Mouse (Mus musculus): ENCODE results near the gene Runx3. TPM values are rescaled to one million over a fixed set of nuclear protein-coding genes. Genes with fewer than 3 reads are reported as not detected.
A peak's percentile ranks its signal among the peaks of the same experiment; 100 is the strongest.
"Not testable (repeated sequence)": the region's sequence is repeated elsewhere in the genome, so short reads cannot be mapped to it uniquely, and the experiment has no call there.

Runx3 gene
- polyA plus RNA-seq, 1 experiment: 8.8 TPM

DNA sequence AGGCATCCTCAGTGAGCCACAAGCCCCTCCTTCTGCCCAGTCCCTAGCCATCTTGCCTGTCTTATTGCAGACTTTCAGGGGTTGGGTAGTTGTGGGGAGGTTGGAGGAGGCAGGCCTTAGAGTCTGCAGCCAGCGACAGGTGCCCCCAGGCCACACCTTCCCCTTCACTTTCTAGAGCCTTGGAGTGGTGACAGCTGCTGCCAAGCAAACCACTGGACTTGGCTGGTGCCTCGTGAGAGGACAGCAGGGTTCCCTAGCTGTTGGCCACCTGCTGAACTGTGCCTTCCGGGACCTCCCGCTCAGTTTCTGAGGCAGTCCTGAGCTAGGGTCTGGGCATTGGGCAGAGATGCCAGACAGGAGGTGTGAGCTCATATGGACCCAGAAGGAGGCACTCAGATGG is 49.0 kb downstream of the Runx3 start:
- Histone ChIP-seq H3K4me3 (ENCODE audit: control insufficient read depth, low read depth, low read length) (no peak overlapping the region), H3K27ac (ENCODE audit: control insufficient read depth, insufficient read depth, low read depth, low read length) (no peak overlapping the region), H3K4me1 (ENCODE audit: control insufficient read depth, insufficient read depth, low read length) (no peaks in the 10 kb centered on the region), H3K27me3 (ENCODE audit: control insufficient read depth, insufficient read depth, low read length) (no peaks in the 10 kb centered on the region), H3K36me3 (ENCODE audit: control insufficient read depth, insufficient read depth, low read length) (no peaks in the 10 kb centered on the region)
- TF ChIP-seq CTCF (IDR thresholded peaks at IDR 0.05; ENCODE audit: control insufficient read depth, insufficient read depth, insufficient replicate concordance, low read depth, low read length) (no peak), POLR2A (IDR thresholded peaks at IDR 0.05; ENCODE audit: control insufficient read depth, low read depth, low read length) (no peak)

DNA sequence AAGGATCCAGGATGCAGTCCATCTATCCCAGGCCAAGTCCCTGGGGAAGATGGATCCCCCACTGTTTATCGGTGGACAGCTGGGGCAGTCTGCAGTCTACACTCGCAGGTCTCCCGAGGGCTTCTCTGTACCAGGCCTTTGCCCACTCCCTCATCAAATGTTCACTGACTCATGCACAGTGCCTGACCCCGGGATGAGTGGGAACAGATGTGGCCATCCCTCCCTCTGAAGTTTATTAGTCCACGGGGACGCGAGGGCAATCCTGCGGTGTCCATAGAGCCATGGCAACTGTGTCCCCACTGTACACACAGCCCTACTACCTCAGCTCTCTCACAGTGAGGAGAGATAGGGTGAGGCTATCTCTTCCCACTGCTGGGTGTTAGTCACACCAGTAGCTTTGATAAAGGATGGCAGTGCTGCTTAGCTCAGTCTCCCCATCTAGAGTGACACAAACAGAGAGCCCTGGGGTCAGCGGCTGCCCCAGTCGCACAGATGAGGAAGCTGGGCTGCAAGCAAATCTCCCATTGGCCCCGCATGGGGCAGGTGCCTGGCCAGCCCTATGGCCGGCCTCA is 50.9 kb downstream of the Runx3 start:
- Histone ChIP-seq H3K4me1 (ENCODE audit: control insufficient read depth, insufficient read depth, low read length) (no peaks in the 10 kb centered on the region), H3K4me3 (ENCODE audit: control insufficient read depth, low read depth, low read length) (no peak overlapping the region), H3K36me3 (ENCODE audit: control insufficient read depth, insufficient read depth, low read length) (no peaks in the 10 kb centered on the region), H3K27me3 (ENCODE audit: control insufficient read depth, insufficient read depth, low read length) (no peaks in the 10 kb centered on the region), H3K27ac (ENCODE audit: control insufficient read depth, insufficient read depth, low read depth, low read length) (no peak overlapping the region)
- no peak for TF ChIP-seq POLR2A (IDR thresholded peaks at IDR 0.05; ENCODE audit: control insufficient read depth, low read depth, low read length)
- TF ChIP-seq CTCF (IDR thresholded peaks at IDR 0.05; ENCODE audit: control insufficient read depth, insufficient read depth, insufficient replicate concordance, low read depth, low read length): no peak

GRCm38 (mm10) chr4:135175406-135176120 is 55.1 kb downstream of the Runx3 start:
- H3K27ac ChIP-seq (ENCODE audit: control insufficient read depth, insufficient read depth, low read depth, low read length): no peak overlapping the region

GRCm38 (mm10) chr4:135177568-135177967 is 57.1 kb downstream of the Runx3 start:
- Histone ChIP-seq H3K27me3 (ENCODE audit: control insufficient read depth, insufficient read depth, low read length) (no peaks in the 10 kb centered on the region), H3K4me3 (ENCODE audit: control insufficient read depth, low read depth, low read length) (no peak overlapping the region), H3K27ac (ENCODE audit: control insufficient read depth, insufficient read depth, low read depth, low read length) (no peak overlapping the region), H3K4me1 (ENCODE audit: control insufficient read depth, insufficient read depth, low read length) (no peaks in the 10 kb centered on the region), H3K36me3 (ENCODE audit: control insufficient read depth, insufficient read depth, low read length) (no peaks in the 10 kb centered on the region)
- TF ChIP-seq CTCF (IDR thresholded peaks at IDR 0.05; ENCODE audit: control insufficient read depth, insufficient read depth, insufficient replicate concordance, low read depth, low read length): no peak
- TF ChIP-seq POLR2A (IDR thresholded peaks at IDR 0.05; ENCODE audit: control insufficient read depth, low read depth, low read length): no peak

More at GRCm38 (mm10) chr4:135175406-135176120, 55.1 kb downstream of the Runx3 start:
- no peaks in the 10 kb centered on the region for H3K36me3 ChIP-seq (ENCODE audit: control insufficient read depth, insufficient read depth, low read length)
- no peaks in the 10 kb centered on the region for H3K27me3 ChIP-seq (ENCODE audit: control insufficient read depth, insufficient read depth, low read length)
- TF ChIP-seq POLR2A (IDR thresholded peaks at IDR 0.05; ENCODE audit: control insufficient read depth, low read depth, low read length): no peak
- no peak for TF ChIP-seq CTCF (IDR thresholded peaks at IDR 0.05; ENCODE audit: control insufficient read depth, insufficient read depth, insufficient replicate concordance, low read depth, low read length)
- no peaks in the 10 kb centered on the region for H3K4me1 ChIP-seq (ENCODE audit: control insufficient read depth, insufficient read depth, low read length)
- no peak overlapping the region for H3K4me3 ChIP-seq (ENCODE audit: control insufficient read depth, low read depth, low read length)

GRCm38 (mm10) chr4:135179077-135179481 is 58.6 kb downstream of the Runx3 start:
- no peak overlapping the region for H3K27ac ChIP-seq (ENCODE audit: control insufficient read depth, insufficient read depth, low read depth, low read length)
- H3K4me3 ChIP-seq (ENCODE audit: control insufficient read depth, low read depth, low read length): no peak overlapping the region
- TF ChIP-seq POLR2A (IDR thresholded peaks at IDR 0.05; ENCODE audit: control insufficient read depth, low read depth, low read length) (no peak), CTCF (IDR thresholded peaks at IDR 0.05; ENCODE audit: control insufficient read depth, insufficient read depth, insufficient replicate concordance, low read depth, low read length) (peak; percentile 45; the same call in 1 of the 2 replicates)
- H3K36me3 ChIP-seq (ENCODE audit: control insufficient read depth, insufficient read depth, low read length): no peaks in the 10 kb centered on the region
- no peaks in the 10 kb centered on the region for H3K27me3 ChIP-seq (ENCODE audit: control insufficient read depth, insufficient read depth, low read length)
- H3K4me1 ChIP-seq (ENCODE audit: control insufficient read depth, insufficient read depth, low read length): no peaks in the 10 kb centered on the region

GRCm38 (mm10) chr4:135181819-135182218 is 61.4 kb downstream of the Runx3 start:
- Histone ChIP-seq H3K36me3 (ENCODE audit: control insufficient read depth, insufficient read depth, low read length) (no peaks in the 10 kb centered on the region), H3K4me1 (ENCODE audit: control insufficient read depth, insufficient read depth, low read length) (no peaks in the 10 kb centered on the region), H3K27ac (ENCODE audit: control insufficient read depth, insufficient read depth, low read depth, low read length) (no peak overlapping the region), H3K27me3 (ENCODE audit: control insufficient read depth, insufficient read depth, low read length) (no peaks in the 10 kb centered on the region), H3K4me3 (ENCODE audit: control insufficient read depth, low read depth, low read length) (no peak overlapping the region)
- TF ChIP-seq CTCF (IDR thresholded peaks at IDR 0.05; ENCODE audit: control insufficient read depth, insufficient read depth, insufficient replicate concordance, low read depth, low read length): no peak
- TF ChIP-seq POLR2A (IDR thresholded peaks at IDR 0.05; ENCODE audit: control insufficient read depth, low read depth, low read length): no peak

GRCm38 (mm10) chr4:135184277-135184676 is 63.8 kb downstream of the Runx3 start:
- H3K27me3 ChIP-seq (ENCODE audit: control insufficient read depth, insufficient read depth, low read length); H3K4me3 ChIP-seq (ENCODE audit: control insufficient read depth, low read depth, low read length); H3K36me3 ChIP-seq (ENCODE audit: control insufficient read depth, insufficient read depth, low read length); H3K4me1 ChIP-seq (ENCODE audit: control insufficient read depth, insufficient read depth, low read length); H3K27ac ChIP-seq (ENCODE audit: control insufficient read depth, insufficient read depth, low read depth, low read length): not testable (repeated sequence)

All from testis, adult 2 months (tissue).